Mouse (Mus musculus) ovary, postnatal 14 days (tissue): ENCODE measurements at regions not wholly inside any gene's neighbourhood (a gene's known extent, or its start where the extent isn't known, plus 50 kb on each side); places are given as distances from the start of the nearest gene placed in this dataset.

Experiments
- DNase-seq: peaks from one replicate; pipeline ENCODE4 v3.0.0; 2022; ENCODE audit warnings: low spot score

DNA sequence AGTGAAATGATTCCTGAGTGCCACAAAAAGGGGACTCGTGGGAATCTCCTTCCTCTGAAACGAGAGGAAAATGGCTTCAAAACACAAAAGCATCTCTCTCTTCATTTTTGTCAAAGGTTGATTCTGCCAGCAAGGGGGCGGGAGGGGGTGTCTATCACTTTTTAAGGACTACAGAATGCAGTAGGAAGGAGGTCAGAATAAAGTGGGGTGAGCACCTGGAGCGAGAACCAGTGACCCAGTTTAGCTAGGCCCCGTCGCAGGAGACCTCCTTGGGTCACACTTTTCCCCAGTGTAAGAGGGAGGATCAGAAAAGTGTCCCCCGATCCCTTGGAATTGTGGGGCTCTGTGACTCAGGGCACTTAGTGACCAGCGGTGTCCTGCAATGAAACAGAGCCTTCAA lies 133.1 kb downstream of the Tgfb2 start:
- no peak for DNase-seq

DNA sequence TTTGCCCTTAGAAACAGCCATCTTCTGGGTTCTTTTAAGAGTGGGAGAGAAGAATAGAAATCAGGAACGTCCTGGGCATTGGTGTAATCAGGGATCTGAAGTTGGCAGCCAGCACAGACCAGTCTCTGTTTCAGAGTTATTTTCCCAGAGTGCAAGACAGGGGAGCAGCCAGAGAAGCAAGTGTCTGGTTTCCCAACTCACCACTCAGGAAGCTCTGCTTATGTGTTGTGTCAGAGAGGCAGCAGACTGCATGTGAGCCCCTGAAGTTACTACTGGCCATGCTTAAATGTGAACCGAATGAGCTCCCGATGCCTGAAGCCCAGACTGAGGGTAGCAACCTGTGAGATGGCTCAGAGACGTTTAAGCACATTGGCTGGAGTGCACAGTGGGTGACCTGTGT lies 133.7 kb downstream of the Tgfb2 start:
- no peak for DNase-seq

DNA sequence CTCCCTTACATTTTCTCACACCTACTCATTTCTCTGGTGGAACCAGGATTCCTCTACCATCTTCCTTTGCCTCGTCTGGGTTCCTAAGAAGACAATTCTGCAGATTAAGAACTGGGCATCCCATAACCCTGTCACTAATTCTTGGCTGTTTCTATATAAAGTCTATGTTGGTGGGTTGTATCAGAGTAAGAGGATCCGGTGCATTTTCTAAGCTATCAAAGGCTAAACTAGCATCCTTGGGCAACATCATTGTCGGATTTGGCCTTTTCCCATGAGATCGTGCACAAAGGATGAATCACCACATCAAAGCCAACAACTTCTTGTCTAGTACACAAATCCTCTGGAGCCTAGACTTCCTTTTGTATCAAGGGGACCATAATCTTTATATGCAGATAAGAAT lies 137.3 kb downstream of the Tgfb2 start:
- DNase-seq, result no peak

DNA sequence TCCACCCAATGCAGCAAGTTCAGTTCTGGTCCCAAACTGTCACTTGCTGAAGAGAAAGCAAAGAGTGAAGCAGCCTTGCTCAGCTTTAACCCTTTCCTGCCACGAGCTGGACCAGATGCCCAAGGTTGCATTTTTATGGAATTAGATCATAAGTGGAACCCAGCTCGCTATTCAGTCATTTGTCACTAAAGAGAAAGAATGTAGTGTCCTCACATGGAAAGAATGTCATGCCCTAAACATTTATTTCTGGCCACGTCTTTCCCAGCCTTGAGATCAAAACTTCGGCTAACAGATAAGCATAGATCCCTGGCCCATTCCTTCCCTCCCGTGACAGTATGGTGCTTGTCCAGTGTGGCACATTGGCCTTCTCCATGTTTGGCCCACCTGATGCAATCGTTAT lies 137.7 kb downstream of the Tgfb2 start:
- DNase-seq, result no peak

DNA sequence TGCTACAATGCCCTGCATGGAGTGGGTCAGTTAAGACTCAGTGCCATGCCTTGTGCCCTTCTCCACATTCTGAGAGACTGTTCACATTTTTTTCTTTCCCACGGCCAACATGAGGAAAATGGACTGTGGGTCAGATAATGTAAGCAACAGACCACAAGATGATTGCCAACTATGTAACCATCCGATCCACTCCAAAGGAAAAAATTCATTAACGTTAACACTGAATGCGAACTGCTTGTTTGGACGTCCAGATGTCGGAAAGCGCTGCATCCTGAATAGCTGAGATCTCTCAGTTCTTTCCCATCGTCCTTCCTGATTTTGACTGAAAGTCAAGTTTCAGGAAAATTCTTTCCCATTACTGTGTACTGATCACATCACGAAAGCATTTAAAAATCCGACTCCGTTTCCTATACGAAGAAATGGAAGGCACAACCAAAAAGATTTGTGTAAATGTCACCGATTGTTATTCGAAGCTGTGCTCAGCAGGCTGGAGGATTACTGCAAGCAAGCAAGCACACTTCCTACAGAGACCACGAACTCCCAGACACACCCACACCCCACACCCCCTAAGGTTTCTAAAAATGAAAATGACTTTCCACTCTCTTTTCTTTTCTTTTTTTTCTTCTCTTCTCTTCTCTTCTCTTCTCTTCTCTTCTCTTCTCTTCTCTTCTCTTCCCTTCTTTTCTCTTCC lies 138.5 kb downstream of the Tgfb2 start:
- DNase-seq, result no peak

DNA sequence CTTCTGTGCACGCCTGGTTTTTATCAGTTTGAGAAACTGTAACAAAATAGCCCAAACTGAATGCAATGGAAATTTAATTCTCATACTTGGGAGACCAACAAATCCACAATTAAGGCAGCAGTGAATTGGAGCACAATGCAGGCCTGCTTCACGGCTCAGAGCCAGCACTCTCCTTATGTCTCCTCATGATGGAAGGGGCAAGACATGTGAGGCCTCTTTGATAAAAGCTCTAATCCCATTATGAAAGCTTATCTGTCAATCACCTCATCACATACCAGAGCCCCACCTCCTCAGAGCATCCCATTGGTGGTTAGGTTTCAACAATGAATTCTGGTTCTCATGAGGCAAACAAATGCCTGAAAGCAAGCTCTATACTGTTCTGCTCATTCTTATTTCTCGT lies 143.8 kb downstream of the Tgfb2 start:
- DNase-seq, result no peak

DNA sequence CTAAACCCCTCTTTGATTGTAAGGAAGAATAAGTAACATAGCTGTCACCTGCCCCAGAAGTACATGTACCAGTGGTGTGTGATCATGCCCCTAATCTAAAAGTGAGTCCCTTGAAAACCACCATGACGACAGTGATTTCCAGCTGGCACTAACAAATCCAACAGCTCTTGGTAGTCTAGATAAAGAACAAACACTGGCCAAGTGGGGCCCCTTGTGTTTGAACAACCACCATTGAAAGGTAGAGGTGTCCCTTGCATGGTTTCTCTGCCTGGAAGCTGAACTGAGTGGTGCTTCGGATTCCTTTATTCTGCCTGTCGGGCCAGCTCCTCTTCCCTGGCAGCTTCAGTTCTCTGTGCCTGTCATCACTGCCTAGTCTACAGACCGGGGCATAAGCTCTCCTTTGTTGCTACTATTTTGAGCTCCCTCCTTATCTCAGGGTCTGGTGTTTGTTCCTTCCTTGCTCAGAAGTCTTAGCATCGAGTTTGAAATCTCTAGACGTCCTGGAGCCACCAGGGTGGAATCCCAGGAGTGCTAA lies 150.3 kb downstream of the Tgfb2 start:
- DNase-seq, result no peak

DNA sequence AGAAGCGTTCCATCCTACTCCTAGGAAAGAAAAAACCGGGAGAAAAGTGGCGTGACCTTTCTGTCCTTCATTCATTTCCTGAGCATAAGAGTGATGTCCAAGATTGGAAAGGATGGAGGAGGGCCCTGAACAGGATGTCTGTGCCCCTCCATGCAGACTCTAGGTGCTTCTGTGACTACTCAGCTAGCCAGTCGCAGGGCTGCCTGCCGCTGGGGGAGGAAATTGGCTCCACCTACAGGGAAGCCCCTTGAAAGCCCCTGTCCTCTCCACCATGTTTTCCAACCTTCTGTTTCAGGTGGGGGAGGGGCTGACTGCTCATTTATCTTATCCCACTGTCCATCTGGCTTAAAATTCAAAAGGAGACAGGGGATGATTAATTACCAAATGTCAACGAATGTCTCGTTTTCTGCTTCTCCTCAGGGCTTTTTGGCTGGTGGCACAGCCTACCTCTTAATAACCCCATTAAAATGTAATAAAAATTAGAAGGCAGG lies 151.2 kb downstream of the Tgfb2 start:
- DNase-seq, result no peak

DNA sequence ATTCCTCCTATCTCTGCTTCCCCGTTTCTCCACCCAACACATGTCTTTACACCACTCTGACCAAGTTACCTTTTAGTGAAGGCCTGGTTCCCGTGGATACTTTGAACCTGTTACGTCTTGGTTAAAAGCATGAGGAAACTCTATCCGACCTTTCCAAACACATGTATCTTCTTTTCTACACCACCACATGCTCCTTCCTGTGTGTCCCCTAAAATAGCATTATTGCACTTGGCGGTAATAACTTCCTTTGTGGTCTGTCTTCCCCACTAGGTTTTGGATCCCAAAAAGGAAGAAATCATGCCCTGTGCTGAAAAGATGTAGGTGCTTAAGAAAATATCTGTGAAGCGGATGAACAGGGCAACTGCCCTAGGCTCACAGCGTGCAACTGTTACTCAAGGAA lies 153.1 kb downstream of the Tgfb2 start:
- no peak for DNase-seq

DNA sequence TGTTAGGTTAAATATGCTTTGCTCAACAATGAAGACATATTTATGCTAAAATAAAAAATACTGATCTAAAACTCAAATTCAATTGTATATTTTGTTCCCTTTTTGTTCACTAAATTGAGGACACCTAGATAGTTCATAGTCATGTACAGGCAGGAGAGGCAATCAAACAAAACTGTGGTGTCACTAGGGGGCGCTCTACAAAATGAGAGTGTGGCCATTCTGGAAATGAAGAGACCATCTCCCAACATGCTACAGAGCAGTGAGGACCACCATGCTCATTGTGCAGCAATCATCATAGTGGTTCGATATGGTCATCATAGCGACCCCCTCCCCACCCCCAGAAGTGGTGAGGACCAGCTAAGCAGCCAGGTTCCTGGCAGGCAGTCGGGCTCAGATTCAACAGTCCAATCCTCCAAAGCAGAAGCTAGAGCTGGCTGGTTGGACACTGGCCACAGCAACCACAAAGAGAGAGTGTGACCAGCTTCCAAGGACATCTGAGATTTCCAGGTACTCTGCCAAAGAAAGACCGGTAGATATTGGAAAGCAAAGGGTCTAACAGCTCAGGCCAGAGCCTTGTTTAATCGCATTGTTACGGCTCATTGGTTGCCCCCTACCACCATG lies 155.4 kb downstream of the Tgfb2 start:
- no peak for DNase-seq

DNA sequence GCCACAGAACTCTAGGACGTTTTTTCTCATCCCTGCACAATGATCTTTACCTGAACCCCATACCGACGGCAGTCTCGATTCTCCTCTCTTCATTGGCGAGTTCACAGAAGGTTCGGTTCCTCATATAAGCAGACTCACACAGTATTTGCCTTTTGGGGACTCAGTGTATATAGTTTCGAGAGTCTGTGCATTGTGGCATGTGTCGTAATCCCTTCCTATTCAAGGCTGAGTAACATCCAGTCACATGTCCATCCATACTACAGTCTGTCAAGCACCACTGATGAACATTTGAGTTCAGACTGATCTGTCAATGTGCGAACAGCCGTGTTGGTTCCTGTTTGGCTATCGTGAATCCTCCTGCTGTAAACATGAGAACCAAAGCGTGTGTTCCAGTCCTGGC lies 156.6 kb downstream of the Tgfb2 start:
- DNase-seq, result no peak

DNA sequence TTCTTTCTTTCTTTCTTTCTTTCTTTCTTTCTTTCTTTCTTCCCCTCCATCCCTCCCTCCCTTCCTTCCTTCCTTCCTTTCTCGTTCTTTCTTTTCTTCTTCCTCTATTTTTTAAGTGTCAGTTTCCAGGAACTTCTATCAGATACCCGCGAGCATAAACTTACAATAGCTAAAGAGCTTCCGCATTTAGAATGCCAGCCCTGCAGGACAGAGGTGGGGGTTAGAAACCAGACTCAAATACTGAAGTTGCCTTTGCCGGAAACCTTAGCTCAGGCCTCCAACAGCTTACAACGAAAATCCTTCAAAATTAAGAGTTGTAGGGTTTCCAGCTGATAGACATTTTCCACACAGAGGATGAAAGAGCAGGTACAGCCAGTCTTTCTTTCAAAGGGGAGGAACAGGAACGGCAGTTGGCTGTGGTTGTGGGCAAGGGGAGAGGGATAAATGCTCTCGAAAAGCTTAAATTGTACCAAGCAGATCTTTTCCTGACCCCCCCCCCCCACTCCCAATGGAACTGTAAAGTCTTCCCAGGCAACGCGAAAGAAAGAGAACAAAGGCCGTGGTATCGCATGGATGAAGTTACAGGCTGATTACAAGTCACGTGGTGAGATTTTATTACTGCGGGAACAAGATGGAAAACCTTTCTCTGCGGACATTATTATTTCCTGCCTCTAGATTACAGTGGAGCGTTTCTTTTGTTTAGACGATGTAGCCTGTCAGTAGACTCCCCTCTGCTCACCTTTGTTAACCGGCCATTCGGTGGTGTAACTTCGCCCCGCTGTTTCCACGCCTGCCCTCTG lies 159.2 kb downstream of the Tgfb2 start:
- no peak for DNase-seq

DNA sequence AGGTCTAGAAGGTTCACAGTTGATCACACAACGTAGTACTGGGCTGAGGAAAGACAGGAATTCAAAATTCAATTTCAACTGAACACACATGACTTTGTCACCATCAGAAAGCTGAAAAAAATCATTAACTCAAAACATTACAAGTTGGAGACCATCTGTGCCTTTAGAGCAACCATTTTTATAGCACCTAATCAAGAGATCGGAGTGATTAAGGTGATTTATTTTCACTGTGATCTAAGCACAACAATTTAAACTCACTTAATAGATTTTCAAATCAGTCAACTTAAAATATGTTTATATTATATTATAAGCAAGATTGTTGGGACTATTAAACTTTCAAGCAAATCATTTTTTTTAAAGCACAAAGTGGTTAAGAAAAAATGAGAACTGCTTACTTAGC lies 165.7 kb downstream of the Tgfb2 start:
- DNase-seq, result no peak

DNA sequence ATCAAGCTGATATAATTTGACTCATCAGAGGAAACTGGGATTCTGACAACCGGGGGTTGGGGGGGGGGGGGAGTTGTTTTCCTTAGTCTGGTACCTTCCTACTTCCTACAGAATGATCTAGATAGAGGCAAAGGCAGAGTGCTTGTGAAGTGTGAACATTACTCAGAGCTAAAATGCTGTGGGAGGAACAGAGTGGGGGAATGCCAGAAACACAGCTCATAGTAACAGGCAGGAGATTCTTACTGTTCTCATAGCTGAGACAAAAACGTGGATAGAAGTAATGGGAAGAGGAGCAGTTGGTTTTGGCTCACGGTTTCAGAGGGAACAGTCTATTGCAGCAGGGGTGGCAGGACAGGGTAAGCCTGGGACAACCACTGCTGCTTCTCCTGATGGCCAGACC lies 167.6 kb downstream of the Tgfb2 start:
- no peak for DNase-seq

DNA sequence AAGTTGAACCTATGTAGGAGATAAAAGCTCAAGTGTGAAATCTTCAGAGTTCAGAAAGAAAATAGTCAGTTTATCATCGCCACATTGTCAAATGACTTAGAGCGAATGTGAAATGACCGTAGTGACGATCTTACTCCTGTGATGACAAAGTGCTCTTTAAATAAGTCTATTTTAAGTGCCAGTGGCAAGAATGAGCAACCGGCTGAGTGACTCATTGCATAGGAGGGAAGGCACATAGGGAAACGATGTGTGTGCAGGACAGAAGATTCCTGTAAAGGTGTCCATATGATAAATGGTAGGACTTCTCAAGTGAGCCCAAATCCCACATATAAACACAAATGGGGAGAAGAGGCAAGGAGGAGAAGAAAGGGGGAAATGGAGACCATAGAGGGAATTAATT lies 189.8 kb downstream of the Tgfb2 start:
- no peak for DNase-seq

DNA sequence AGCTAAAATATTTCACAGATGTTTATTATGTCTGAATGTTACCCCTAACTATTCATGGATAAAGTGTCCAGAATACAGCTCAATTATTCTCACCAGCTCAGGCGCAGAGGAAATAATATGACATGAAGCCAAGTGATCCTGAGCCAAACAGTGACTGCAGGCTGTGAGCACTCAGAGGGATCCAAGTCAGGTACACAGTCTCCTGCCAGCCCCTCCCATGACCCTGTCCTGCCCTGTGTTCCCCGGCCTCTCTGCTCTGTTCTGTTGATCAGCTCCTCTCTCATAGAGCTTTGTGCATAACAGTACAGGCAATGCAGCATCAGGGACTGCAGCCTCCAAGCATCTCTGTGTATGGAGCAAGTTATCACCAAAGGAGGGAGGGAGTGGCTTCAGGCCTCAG lies 190.7 kb downstream of the Tgfb2 start:
- no peak for DNase-seq

DNA sequence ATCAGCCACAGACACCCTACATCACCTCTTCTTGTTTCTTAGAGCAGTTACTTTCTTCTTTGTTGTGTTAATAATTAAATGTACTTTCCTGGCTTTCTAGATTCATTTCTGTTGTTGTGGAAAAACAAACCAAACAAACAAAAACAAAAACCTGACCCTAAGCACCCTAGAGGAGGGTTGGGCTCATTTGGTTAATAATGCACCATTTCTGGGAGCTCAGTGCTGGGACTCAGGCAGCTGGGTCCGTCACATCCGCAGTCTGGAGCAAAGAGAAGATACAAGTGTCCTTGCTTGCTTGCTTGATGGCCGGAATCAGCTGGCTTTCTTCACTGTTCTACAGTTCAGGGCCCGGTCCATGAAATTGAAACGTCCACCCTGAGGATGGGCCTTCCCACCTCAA lies 191.9 kb downstream of the Tgfb2 start:
- DNase-seq, result no peak

DNA sequence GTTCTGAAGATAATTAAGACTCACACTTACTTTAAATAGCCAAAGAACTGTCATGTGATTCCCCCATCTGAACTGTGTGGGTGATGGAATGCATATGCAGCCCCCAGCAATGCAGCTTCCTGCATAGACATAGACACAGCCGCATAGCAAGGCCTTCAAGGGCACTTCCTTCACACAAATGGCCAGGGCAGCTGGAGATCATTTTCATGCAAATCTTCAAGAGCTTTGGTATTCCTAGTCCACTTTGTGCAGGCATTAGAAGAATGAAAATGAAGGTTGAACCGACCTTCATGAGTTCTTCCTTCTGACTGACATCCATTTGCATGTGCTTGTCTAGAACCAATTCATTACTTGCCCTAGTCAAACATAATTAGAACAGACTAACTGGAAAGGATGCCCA lies 195.3 kb downstream of the Tgfb2 start:
- DNase-seq, result no peak

DNA sequence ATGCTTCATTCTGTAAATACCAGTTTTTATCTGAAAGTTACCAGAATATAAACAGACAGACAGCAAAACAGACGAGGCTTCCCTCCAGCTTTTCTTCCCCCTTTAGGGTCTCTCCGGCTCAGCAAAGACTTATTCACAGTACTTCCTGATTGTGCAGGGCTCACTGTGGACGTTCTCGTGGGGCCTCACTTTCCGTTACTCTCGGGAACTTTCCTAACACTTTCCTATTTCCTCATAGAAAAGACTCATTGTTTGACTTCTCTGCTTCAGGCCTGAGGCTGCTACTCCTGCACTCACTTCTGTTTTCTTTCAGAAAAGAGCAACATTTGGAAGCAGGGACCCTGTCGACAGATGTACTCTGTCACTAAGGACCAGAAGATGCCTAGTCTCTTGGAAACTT lies 197.4 kb downstream of the Tgfb2 start:
- DNase-seq, result no peak

DNA sequence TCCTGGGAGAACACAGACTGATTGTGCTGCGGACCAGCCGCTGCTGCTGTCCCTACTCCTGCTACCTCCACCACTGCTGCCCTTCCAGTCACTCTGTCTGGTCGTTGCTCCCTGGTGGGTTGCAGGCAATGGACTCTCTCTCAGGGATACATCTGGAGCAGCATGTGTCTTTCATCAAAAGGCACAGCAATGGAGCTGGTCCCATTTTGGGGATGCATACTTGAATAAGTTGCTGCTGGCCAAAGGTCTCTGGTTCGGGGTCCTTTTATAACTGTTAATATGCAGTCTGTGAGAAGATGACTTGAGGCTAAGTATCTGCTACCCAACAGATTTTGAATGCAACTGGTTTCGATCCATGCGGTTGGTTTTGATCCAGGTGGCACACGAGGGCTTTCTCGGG lies 197.8 kb downstream of the Tgfb2 start:
- DNase-seq, result no peak

DNA sequence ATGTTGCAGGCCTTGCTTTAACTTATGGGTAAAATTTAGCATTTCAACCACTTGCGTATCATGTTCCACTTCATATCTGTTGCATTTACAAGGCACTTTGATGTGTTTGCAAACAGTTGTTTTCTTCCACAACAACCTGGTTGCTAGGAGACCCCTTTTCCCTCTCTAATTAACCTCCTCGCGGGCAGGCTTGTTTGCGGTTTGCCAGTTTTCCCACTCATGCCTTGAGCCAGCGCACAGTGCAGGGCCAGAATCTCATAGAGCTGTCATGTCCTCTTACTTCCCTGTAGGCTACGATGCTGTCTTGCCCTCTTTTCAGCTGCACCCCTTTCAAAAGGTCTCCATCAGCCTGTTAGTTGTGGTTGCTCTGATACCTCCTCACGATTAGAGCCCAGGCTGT lies 199.3 kb downstream of the Tgfb2 start:
- DNase-seq, result no peak

DNA sequence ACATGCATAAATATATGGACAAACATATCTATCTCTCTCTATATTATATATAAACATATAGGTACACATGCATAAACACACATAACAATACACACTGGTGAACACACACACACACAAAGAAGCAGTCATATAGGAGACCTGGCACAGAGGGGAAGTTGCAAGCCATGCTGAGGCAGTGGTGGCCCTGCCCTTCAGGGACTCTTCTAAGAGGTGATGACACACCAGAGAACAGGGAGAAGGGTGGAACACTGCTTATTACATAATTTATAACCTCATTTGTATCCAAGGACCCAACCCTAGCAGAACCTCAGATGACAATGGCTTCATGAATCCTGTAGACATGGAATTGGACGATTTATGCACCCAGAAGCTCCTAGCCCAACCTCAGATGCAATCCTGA lies 199.9 kb downstream of the Tgfb2 start:
- DNase-seq, result no peak

DNA sequence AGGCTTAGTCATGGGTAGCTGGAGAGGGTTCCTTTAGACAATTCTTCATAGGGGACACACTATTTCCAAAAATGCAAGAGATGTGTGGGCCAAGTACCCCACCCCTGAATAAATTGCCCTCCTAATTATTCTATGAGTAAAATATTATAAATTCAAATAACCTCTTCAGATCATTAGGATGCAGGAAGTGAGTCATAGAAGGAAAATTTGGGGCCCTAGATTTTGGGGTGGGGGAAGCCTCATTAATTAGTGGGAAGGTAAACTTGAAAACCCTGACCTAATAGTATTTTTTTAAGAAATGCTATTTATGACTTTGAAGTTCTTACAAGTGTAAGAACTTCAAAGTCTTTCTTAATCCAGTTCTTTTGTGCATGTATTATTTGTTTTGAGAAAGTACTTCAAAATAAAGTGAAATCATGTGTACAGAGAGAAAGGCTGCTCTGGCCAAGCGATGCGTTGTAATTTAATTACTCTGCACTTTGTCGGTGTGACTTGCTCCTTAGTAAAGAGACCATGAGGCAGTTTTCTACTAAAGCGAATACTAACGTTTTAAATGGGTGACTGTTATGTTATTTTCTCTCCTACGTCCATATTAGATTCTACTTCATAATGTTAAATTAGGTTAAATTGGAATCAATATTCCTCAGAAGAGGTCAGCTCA lies 200.6 kb downstream of the Tgfb2 start:
- no peak for DNase-seq
